ENCODE assay signal across 11 mouse cellular contexts in genomic region chr7:46235948-46236347, GRCm38 (mm10). TPM values are rescaled to one million over a fixed set of nuclear protein-coding genes. Genes with fewer than 3 reads are reported as not detected.
DNase-seq lines count a peak whose midpoint lies in the region; ATAC-seq lines count a peak whose summit lies in the region.
"Had no signal": no experiment of that assay in that cellular context is flagged by ENCODE, and none has a peak within 500 bp of the region (broad histone marks: within the 10 kb centered on the region; RNA-seq: fewer than 3 reads in every experiment).

No protein-coding gene starts in this region.

- H3K36me3 ChIP-seq in neural tube, embryonic 12.5 days, result no peaks in the 10 kb centered on the region
- H3K36me3 ChIP-seq in hindbrain, embryonic 12.5 days, result no peaks in the 10 kb centered on the region
- H3K36me3 ChIP-seq in midbrain, embryonic 10.5 days, result no peaks in the 10 kb centered on the region
- H3K36me3 ChIP-seq: lung, embryonic 15.5 days had no signal

- H3K9me3 ChIP-seq in neural tube, embryonic 12.5 days, result no peaks in the 10 kb centered on the region
- no peaks in the 10 kb centered on the region for H3K9me3 ChIP-seq in hindbrain, embryonic 12.5 days (replicated peaks)
- no peaks in the 10 kb centered on the region for H3K9me3 ChIP-seq in midbrain, embryonic 10.5 days (replicated peaks)
- H3K9me3 ChIP-seq: lung, embryonic 15.5 days had no signal

- intact Hi-C loops in gastrocnemius, postnatal 14 days (cut with DNase I; ENCODE audit: low total_unique reads), result no loop called here

- H3K27me3 ChIP-seq in neural tube, embryonic 12.5 days (replicated peaks), result no peaks in the 10 kb centered on the region
- peaks cover 13% of the 10 kb centered on the region; the same call in 1 of the 2 replicates for H3K27me3 ChIP-seq in hindbrain, embryonic 12.5 days
- H3K27me3 ChIP-seq in midbrain, embryonic 10.5 days (ENCODE audit: low read depth, poor library complexity, severe bottlenecking), result 0 out of 2 replicates have a peak, but pooled peaks cover 10% of the 10 kb centered on the region
- H3K27me3 ChIP-seq: lung, embryonic 15.5 days had no signal

- H3K4me3 ChIP-seq in neural tube, embryonic 12.5 days, result no peak overlapping the region
- no peak overlapping the region for H3K4me3 ChIP-seq in hindbrain, embryonic 12.5 days
- H3K4me3 ChIP-seq in midbrain, embryonic 10.5 days, result no peak overlapping the region
- H3K4me3 ChIP-seq: lung, embryonic 15.5 days had no signal

- H3K9ac ChIP-seq in neural tube, embryonic 12.5 days, result no peak overlapping the region
- H3K9ac ChIP-seq in hindbrain, embryonic 12.5 days, result no peak overlapping the region
- H3K9ac ChIP-seq: lung, embryonic 15.5 days had no signal

- H3K27ac ChIP-seq in neural tube, embryonic 12.5 days, result no peak overlapping the region
- no peak overlapping the region for H3K27ac ChIP-seq in hindbrain, embryonic 12.5 days
- peak overlapping the region; percentile 38; the same call in 1 of the 2 replicates for H3K27ac ChIP-seq in midbrain, embryonic 10.5 days (replicated peaks)
- H3K27ac ChIP-seq: lung, embryonic 15.5 days had no signal

- 72% methylated on average over 18 of the region's 18 CpGs for WGBS in neural tube, embryonic 12.5 days
- 74% methylated on average over 18 of the region's 18 CpGs for WGBS in hindbrain, embryonic 12.5 days
- 67% methylated on average over 18 of the region's 18 CpGs for WGBS in midbrain, embryonic 10.5 days

- no peak for DNase-seq in neural tube, embryonic 10.5 days (ENCODE audit: extremely low spot score, low spot score)
- DNase-seq in midbrain, embryonic 10.5 days (ENCODE audit: low spot score), result no peak
- no peak for DNase-seq in gastrocnemius, postnatal 14 days
- no peak for DNase-seq in thymus, postnatal 0 days (ENCODE audit: low spot score)
- no peak for DNase-seq in heart, adult 8-10 months (ENCODE audit: low spot score)
- DNase-seq: cerebellum, postnatal 36 days; heart, adult 11 months had no signal

- ATAC-seq in neural tube, embryonic 12.5 days (ENCODE audit: low FRiP score, low read depth), result no peak
- ATAC-seq in hindbrain, embryonic 12.5 days (ENCODE audit: low FRiP score), result no peak

- H3K4me1 ChIP-seq in neural tube, embryonic 12.5 days, result no peaks in the 10 kb centered on the region; the same call in none of the 2 replicates
- peaks cover 12% of the 10 kb centered on the region for H3K4me1 ChIP-seq in hindbrain, embryonic 12.5 days
- peaks cover 26% of the 10 kb centered on the region for H3K4me1 ChIP-seq in midbrain, embryonic 10.5 days
- H3K4me1 ChIP-seq: lung, embryonic 15.5 days had no signal

- 0 out of 2 replicates have a peak overlapping the region, but pooled peaks have one; percentile 16 for H3K4me2 ChIP-seq in neural tube, embryonic 12.5 days (replicated peaks)
- peak overlapping the region; percentile 7; the same call in 1 of the 2 replicates for H3K4me2 ChIP-seq in hindbrain, embryonic 12.5 days (replicated peaks)
- H3K4me2 ChIP-seq: lung, embryonic 15.5 days had no signal

RNA-seq across cellular contexts. Expression of gene Ush1c, which starts 2.4 kb away (rescaled TPM):
- polyA plus RNA-seq in neural tube, embryonic 12.5 days (2016; fragmentation: Nextera tagmentation; extraction: Ambion mirVana), result 2.7 and 3.6 TPM in 2 replicates
- 2.4 and 4.1 TPM in 2 replicates for polyA plus RNA-seq in hindbrain, embryonic 12.5 days (2016; fragmentation: Nextera tagmentation; extraction: Ambion mirVana)
- polyA plus RNA-seq in midbrain, embryonic 10.5 days (2016; fragmentation: Nextera tagmentation; extraction: Ambion mirVana), result 3.7 and 4.3 TPM in 2 replicates
- 1 to 10 TPM; 2.2 to 3.0 TPM for total RNA-seq in gastrocnemius, postnatal 14 days (2021)
- polyA plus RNA-seq in thymus, postnatal 0 days (2015; fragmentation: Nextera tagmentation; extraction: Ambion mirVana), result 0.32 and 0.46 TPM in 2 replicates
- total RNA-seq in heart, adult 8-10 months (2022), result 1 to 10 TPM; 3.8 to 6.9 (median 5.6) TPM

RNA-seq across cellular contexts. Expression of gene Otog, which starts 4.8 kb away (rescaled TPM):
- 0.11 and 0.14 TPM in 2 replicates for polyA plus RNA-seq in neural tube, embryonic 12.5 days (2016; fragmentation: Nextera tagmentation; extraction: Ambion mirVana)
- polyA plus RNA-seq in hindbrain, embryonic 12.5 days (2016; fragmentation: Nextera tagmentation; extraction: Ambion mirVana), result 1.4 and 4.5 TPM in 2 replicates
- polyA plus RNA-seq in midbrain, embryonic 10.5 days (2016; fragmentation: Nextera tagmentation; extraction: Ambion mirVana), result 0.06 TPM in 1 of 2 replicates, not detected in the other
- total RNA-seq in gastrocnemius, postnatal 14 days (2021), result under 1 TPM; 0.31 to 0.33 TPM
- 0.12 and 0.15 TPM in 2 replicates for polyA plus RNA-seq in thymus, postnatal 0 days (2015; fragmentation: Nextera tagmentation; extraction: Ambion mirVana)
- under 1 TPM; 0.03 to 0.06 (median 0.06) TPM for total RNA-seq in heart, adult 8-10 months (2022)
- total RNA-seq: heart, postnatal 25 days had no signal
- polyA plus RNA-seq: lung, embryonic 15.5 days had no signal

RNA-seq across cellular contexts. Expression of gene Abcc8, which starts 56.1 kb away (rescaled TPM):
- polyA plus RNA-seq in neural tube, embryonic 12.5 days (2016; fragmentation: Nextera tagmentation; extraction: Ambion mirVana), result 6.0 and 7.6 TPM in 2 replicates
- polyA plus RNA-seq in hindbrain, embryonic 12.5 days (2016; fragmentation: Nextera tagmentation; extraction: Ambion mirVana), result 2.0 and 2.6 TPM in 2 replicates
- 0.70 and 0.74 TPM in 2 replicates for polyA plus RNA-seq in midbrain, embryonic 10.5 days (2016; fragmentation: Nextera tagmentation; extraction: Ambion mirVana)
- 1 to 10 TPM; 3.5 to 4.6 TPM for total RNA-seq in gastrocnemius, postnatal 14 days (2021)
- 1.0 and 1.1 TPM in 2 replicates for polyA plus RNA-seq in thymus, postnatal 0 days (2015; fragmentation: Nextera tagmentation; extraction: Ambion mirVana)
- 10 to 100 TPM; 39.5 to 54.6 (median 45.7) TPM for total RNA-seq in heart, adult 8-10 months (2022)
